Mouse (Mus musculus) heart, postnatal 10 days (tissue): ENCODE results near the gene Tex264. TPM values are rescaled to one million over a fixed set of nuclear protein-coding genes. Genes with fewer than 3 reads are reported as not detected.

ENCODE experiments used
- DNase-seq, 2 experiments: peaks; one replicate each; pipeline ENCODE4 v3.0.0; 2021
- intact Hi-C: fragments of 180-260 bp; cut with DNase I; formaldehyde crosslinking; loops from one replicate; pipeline ENCODE4 v1.15.1; 2025
- total RNA-seq, 2 experiments: library from RNA; stranded (reverse); gene quantifications; 2 replicates each; pipeline ENCODE4 v1.2.3; 2021

Gene Tex264
- 10 to 100 TPM; 35.4 to 37.4 TPM for total RNA-seq

GRCm38 (mm10) chr9:106685249-106686101 lies at the start of gene Tex264:
TSS of gene Tex264 (minus strand) at chr9:106685927.
- peak; percentile 85 to 86 for DNase-seq
- intact Hi-C loops = loop anchor here (2.0 to 5.0 kb wide), 4 partner anchors 103 to 607 kb away; partner anchors contain the start of genes Rad54l2 and Rbm15b

- DNase-seq = no peak
- intact Hi-C loops = no loop called here
These were observed 48.0 kb upstream of the Tex264 start for GRCm38 (mm10) chr9:106733690-106734089.

DNA sequence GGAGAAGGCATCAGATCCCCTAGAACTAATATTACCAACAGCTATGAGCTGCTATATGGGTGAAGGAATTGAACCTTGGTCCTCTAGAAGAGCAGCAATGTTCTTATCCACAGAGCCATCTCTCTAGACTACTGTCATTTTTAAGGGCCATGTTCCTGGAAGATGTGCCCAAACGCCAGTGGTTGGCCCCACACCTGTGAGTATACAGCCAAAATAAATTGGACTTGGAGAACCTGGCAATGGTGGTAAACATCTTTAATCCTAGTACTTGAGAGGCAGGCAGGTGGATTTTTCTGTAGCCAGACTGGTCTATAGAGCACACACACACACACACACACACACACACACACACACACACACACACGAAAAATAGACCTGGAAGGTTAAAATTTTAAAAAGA lies 43.7 kb upstream of the Tex264 start:
- DNase-seq = no peak
- intact Hi-C loops = no loop called here

GRCm38 (mm10) chr9:106726891-106727290 lies 41.2 kb upstream of the Tex264 start:
- no peak for DNase-seq
- intact Hi-C loops = no loop called here

DNA sequence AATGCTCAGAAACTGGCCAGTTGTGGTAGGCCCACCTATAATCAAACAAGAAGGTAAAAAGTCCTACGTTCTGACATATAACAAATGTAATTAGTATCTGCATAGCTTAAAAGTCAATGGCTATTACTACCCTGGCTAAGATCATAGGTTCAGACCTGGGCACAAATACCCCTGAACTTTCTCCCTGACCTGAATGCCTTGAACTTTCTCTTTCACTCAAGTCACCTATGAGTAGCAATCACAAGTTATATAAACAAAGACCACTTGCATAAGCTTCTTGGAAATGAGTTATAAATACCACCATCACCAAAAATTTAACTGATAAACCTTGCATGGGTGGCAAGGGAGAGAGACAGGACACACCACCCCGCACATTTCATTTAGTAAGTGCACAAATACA lies 39.7 kb upstream of the Tex264 start:
- DNase-seq = no peak
- intact Hi-C loops = no loop called here

GRCm38 (mm10) chr9:106724864-106725263 lies 39.1 kb upstream of the Tex264 start:
- no peak for DNase-seq
- intact Hi-C loops = no loop called here

GRCm38 (mm10) chr9:106716729-106717128 lies 31.0 kb upstream of the Tex264 start:
- no peak for DNase-seq
- intact Hi-C loops = no loop called here

GRCm38 (mm10) chr9:106716232-106716631 lies 30.5 kb upstream of the Tex264 start:
- DNase-seq = no peak
- intact Hi-C loops = no loop called here

GRCm38 (mm10) chr9:106712470-106712869 lies 26.7 kb upstream of the Tex264 start:
- intact Hi-C loops = no loop called here

GRCm38 (mm10) chr9:106692973-106693481 lies 7.3 kb upstream of the Tex264 start:
- no peak for DNase-seq
- intact Hi-C loops = no loop called here

More at GRCm38 (mm10) chr9:106712470-106712869, 26.7 kb upstream of the Tex264 start:
- no peak for DNase-seq

DNA sequence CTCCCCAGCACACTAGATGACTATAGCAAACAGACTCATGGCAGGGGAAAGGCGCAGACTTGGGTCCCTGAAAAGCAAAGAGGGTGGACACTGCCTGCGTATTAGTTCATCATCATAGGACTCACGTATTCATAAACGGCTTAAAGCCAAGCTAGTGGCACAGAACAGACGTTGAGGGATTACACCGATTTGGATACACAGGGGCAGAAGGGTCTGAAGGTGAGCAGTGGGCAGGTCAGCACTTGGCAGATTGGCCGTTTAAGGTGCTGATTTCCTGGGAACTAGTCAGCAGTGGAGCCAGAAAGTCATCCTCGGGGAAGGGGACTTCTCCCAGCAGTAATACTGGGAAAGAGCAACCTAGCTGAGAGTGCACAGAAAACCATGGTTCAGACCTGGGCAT lies 3.1 kb upstream of the Tex264 start:
- DNase-seq = no peak
- intact Hi-C loops = loop anchor here (5.0 kb wide), 1 partner anchor 603 kb away; no protein-coding TSS in a partner anchor

DNA sequence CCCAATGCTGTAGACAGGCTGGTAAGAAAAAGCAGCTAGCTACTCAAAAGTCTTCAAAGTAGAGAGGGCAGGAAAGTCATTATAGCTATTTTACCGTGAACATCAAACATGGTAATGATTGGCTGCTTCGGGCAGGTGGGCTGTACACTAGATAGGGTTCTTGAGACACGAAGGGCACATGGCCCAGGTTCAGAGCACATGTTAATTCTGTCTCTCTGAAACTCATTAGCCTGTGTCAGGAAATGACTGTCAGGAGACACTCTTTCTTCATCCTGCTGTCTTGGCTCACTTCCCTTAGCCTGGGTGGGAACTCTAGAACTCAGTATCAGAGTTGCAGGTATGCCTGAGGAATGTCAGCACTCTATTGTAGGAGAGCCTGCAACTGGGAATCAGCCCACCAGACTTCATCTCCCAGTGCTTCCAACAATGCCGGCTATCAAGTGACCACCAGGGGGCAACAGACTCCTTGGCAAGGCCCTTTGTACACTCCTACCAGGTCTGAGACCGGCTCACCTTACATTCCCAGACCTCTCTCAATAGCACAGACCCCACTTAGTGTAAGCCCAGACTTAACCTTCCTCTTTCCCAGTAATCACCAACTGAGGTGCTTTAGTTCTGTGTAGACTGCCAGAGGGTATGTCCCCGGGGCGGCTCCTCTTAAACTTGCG lies 1.4 kb upstream of the Tex264 start:
- intact Hi-C loops = loop anchor here (2.0 to 5.0 kb wide), 4 partner anchors 102 to 605 kb away; partner anchors contain the start of genes Rad54l2 and Rbm15b
- peak; percentile 76 to 87 for DNase-seq

- peak in 1 of 2 experiments; percentile 34 for DNase-seq
These were observed 844 bp downstream of the Tex264 start for GRCm38 (mm10) chr9:106684918-106685248.

GRCm38 (mm10) chr9:106684093-106684872 lies 1.4 kb downstream of the Tex264 start:
- no peak for DNase-seq
- intact Hi-C loops = no loop called here

More at GRCm38 (mm10) chr9:106684918-106685248, 844 bp downstream of the Tex264 start:
- intact Hi-C loops = loop anchor here (5.0 kb wide), 1 partner anchor 607 kb away; no protein-coding TSS in a partner anchor

DNA sequence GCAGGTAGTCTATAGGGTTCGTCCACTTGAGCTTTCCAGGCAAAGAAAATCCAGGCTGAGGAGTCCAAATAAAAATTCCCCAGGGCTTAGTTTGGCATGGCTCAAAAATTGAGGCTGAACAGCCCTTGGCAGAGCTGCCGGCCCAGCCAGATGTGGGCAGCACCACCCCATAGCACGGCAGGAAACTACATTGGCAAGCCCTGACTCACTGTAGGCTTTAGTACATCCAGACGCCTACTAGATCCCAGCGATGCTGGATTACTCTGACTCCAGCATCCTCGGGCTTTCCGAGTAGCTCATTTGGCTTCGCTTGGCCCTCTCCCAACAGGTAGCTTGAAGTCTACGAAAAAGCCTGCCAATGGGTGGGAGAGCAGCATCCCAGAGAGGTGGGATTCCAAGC lies 4.7 kb downstream of the Tex264 start:
- DNase-seq = no peak
- intact Hi-C loops = no loop called here

DNA sequence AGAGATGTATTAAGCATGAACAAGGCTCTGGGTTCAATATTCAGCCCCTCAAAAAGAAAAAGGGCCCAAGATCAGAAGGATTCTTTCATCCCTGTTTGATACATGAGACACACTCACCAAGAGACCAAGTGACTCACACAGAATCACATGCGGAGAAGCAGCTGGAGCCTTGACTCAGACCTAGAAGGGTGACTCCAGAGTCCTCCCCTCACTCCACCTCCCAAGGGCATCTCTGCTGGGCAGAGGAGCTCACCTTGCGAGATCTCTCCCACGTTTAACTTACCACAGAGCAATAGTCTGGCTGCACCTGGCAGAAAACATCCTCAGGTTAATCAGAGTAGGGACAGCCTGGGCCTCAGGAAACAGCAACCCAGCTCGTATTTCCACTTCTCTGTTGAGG lies 7.5 kb downstream of the Tex264 start:
- intact Hi-C loops = no loop called here
- DNase-seq = no peak

GRCm38 (mm10) chr9:106677702-106678101 lies 8.0 kb downstream of the Tex264 start:
- no peak for DNase-seq
- intact Hi-C loops = no loop called here

DNA sequence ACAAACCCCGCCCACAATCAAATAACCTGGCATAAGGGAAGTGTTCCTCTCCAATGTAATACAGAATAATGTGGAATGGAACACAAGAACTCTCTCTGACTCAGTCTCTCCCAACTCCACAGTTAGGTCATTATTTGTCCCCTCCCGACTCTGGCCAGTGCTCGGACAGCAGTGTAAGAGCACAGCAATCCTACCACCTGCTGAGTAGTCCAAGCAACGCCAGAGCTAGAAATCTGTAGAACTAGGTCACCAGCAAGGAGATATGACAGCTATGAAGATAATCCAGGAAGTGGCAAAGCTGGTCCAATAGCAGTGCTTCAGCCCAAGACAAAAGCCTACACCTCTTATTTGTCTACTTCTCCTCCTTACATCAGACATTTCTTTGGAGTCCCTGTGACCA lies 9.2 kb downstream of the Tex264 start:
- intact Hi-C loops = no loop called here
- DNase-seq = no peak

GRCm38 (mm10) chr9:106675965-106676364 lies 9.8 kb downstream of the Tex264 start:
- no peak for DNase-seq
- intact Hi-C loops = loop anchor here (2.0 kb wide), 1 partner anchor 143 kb away; no protein-coding TSS in a partner anchor

GRCm38 (mm10) chr9:106675480-106675879 lies 10.2 kb downstream of the Tex264 start:
- intact Hi-C loops = loop anchor here (2.0 kb wide), 1 partner anchor 143 kb away; no protein-coding TSS in a partner anchor
- DNase-seq = peak; percentile 85 to 90
